Mouse (Mus musculus) inflammation-experienced regulatory T-cells, adult 16 weeks (primary cell): ENCODE results near the gene H2-M10.4. TPM values are rescaled to one million over a fixed set of nuclear protein-coding genes. Genes with fewer than 3 reads are reported as not detected.

Experiments
- polyA plus RNA-seq: library from polyadenylated mRNA; unstranded; fragments of 100-300 nt; shearing (Covaris generic); gene quantifications from one replicate; pipeline ENCODE4 v1.2.1, GENCODE M21; 2017

The H2-M10.4 gene
- polyA plus RNA-seq, result not detected

DNA sequence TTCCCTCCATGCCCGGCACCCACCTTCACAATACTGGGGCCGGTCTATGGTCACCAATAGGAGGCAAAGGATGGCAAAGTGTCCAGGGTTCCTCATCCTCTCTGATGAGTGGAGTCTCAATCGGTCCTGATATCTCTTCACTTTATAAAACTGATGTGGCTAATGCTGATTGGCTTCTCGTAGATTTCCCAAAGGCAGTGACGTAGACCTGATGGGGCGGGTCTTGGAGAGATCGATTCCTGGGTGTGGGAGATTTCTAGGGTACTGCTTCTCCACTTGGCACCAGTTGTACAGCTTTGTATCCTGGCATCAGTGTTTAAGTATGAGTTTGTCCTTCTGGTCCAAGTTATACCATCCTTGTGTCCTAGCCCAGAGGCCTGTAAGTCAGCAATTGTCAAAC, at the start of gene H2-M10.4:
Gene H2-M10.4 (minus strand): TSS at position 101 of the 400 bp plus-strand sequence.

Other genes starting within 250 kb of the H2-M10.4 start
- 190 TPM for gene Rpp21, start 204.3 kb downstream of the H2-M10.4 start, polyA plus RNA-seq
- gene Trim39, start 190.1 kb downstream of the H2-M10.4 start, polyA plus RNA-seq, result 25.1 TPM
- gene H2-M10.2, start 175.8 kb downstream of the H2-M10.4 start, polyA plus RNA-seq, result not detected
- gene H2-M10.1, start 136.2 kb downstream of the H2-M10.4 start, polyA plus RNA-seq, result not detected
- gene H2-M10.3, start 93.9 kb downstream of the H2-M10.4 start, polyA plus RNA-seq, result not detected
- not detected for gene H2-M11, start 84.7 kb upstream of the H2-M10.4 start, polyA plus RNA-seq
- not detected for gene H2-M9, start 180.3 kb upstream of the H2-M10.4 start, polyA plus RNA-seq
- gene H2-M1, start 209.9 kb upstream of the H2-M10.4 start, polyA plus RNA-seq, result not detected